18 mouse cellular contexts compared by ENCODE assay signal in the genomic region with DNA sequence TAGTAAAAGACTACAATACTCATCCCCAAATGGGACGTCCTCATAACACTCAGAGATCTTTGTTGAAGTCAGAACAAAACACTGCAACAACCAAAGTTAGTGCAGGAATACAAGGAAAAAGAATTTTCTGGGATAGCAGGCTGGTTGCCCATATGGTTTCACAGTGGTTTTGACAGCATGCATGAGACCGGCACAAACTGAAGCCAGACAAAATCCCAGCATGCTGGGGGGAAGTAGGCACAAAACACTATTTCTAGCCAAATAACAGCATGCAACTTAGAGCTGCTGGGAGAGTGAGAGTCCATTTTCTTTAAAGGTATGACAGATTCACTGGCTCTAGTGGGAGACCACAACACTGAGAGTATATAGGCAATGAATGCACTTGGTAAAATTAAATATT.
DNase-seq lines count a peak whose midpoint lies in the region; ATAC-seq and TF ChIP-seq lines count a peak whose summit lies in the region.
"Had no signal": no experiment of that assay in that cellular context is flagged by ENCODE, and none has a peak within 500 bp of the region (broad histone marks: within the 10 kb centered on the region; RNA-seq: fewer than 3 reads in every experiment).

No protein-coding gene starts in this region.

- no peak overlapping the region for H3K4me2 ChIP-seq in intestine, postnatal 0 days (replicated peaks; ENCODE audit: low read depth)
- H3K4me2 ChIP-seq: hindbrain, embryonic 15.5 days; limb, embryonic 12.5 days had no signal

- no peaks in the 10 kb centered on the region for H3K9me3 ChIP-seq in intestine, postnatal 0 days (ENCODE audit: control insufficient read depth)
- no peaks in the 10 kb centered on the region for H3K9me3 ChIP-seq in hindbrain, embryonic 10.5 days
- H3K9me3 ChIP-seq: heart, embryonic 10.5 days; hindbrain, embryonic 15.5 days; limb, embryonic 12.5 days had no signal

- no peaks in the 10 kb centered on the region for H3K36me3 ChIP-seq in intestine, postnatal 0 days (ENCODE audit: control insufficient read depth, insufficient read depth)
- H3K36me3 ChIP-seq in hindbrain, embryonic 10.5 days = no peaks in the 10 kb centered on the region
- H3K36me3 ChIP-seq: heart, embryonic 10.5 days; hindbrain, embryonic 15.5 days; limb, embryonic 12.5 days had no signal

- WGBS in intestine, postnatal 0 days = 81% methylated on average over 2 of the region's 2 CpGs
- WGBS in hindbrain, embryonic 10.5 days = 87% methylated on average over 2 of the region's 2 CpGs

- H3K9ac ChIP-seq in intestine, postnatal 0 days (ENCODE audit: low read depth, low read length) = no peak overlapping the region
- H3K9ac ChIP-seq: hindbrain, embryonic 15.5 days; limb, embryonic 12.5 days; liver, embryonic 14.5 days had no signal

- DNase-seq in layer of hippocampus, adult 11-12 months (ENCODE audit: low spot score) = peak; percentile 9
- DNase-seq in layer of hippocampus, postnatal 25 days (ENCODE audit: extremely low spot score in 1 of 2, low spot score in 1 of 2) = no peak
- DNase-seq in brain, embryonic 18.5 days (ENCODE audit: low read depth, low spot score) = peak; percentile 18
- DNase-seq in cerebellum, adult 8-10 months = peak; percentile 29
- DNase-seq in layer of hippocampus, postnatal 10 days (ENCODE audit: low spot score in 2 of 2) = peak; percentile 5 to 19
- no peak for DNase-seq in hindbrain, embryonic 10.5 days (ENCODE audit: low spot score)
- DNase-seq: heart, postnatal 10 days; kidney, adult 11 months; kidney, postnatal 10 days; midbrain, embryonic 14.5 days; thymus, adult 18-20 months had no signal

- no peak for TF ChIP-seq CTCF in intestine, postnatal 0 days (IDR thresholded peaks at IDR 0.05; ENCODE audit: low read depth)

- no peaks in the 10 kb centered on the region for H3K27me3 ChIP-seq in intestine, postnatal 0 days (replicated peaks; ENCODE audit: control insufficient read depth, insufficient read depth, low read length)
- no peaks in the 10 kb centered on the region for H3K27me3 ChIP-seq in hindbrain, embryonic 10.5 days (ENCODE audit: insufficient read depth, poor library complexity, severe bottlenecking)
- H3K27me3 ChIP-seq: hindbrain, embryonic 15.5 days; limb, embryonic 12.5 days; Patski had no signal

- no peak overlapping the region for H3K27ac ChIP-seq in intestine, postnatal 0 days (ENCODE audit: low read depth, low read length)
- H3K27ac ChIP-seq in hindbrain, embryonic 10.5 days = no peak overlapping the region
- H3K27ac ChIP-seq: heart, embryonic 10.5 days; hindbrain, embryonic 15.5 days; limb, embryonic 12.5 days; liver, embryonic 14.5 days had no signal

- H3K4me1 ChIP-seq in intestine, postnatal 0 days (replicated peaks; ENCODE audit: control insufficient read depth, insufficient read depth, low read length) = no peaks in the 10 kb centered on the region
- H3K4me1 ChIP-seq in hindbrain, embryonic 10.5 days (replicated peaks) = no peaks in the 10 kb centered on the region
- H3K4me1 ChIP-seq: heart, embryonic 10.5 days; hindbrain, embryonic 15.5 days; limb, embryonic 12.5 days had no signal

- no peak for ATAC-seq in intestine, postnatal 0 days
- ATAC-seq: activated CD4-positive, CD25-positive, alpha-beta regulatory T cell, adult 4 months; Patski had no signal

- no peak overlapping the region for H3K4me3 ChIP-seq in intestine, postnatal 0 days (ENCODE audit: low read depth, low read length)
- H3K4me3 ChIP-seq in hindbrain, embryonic 10.5 days = no peak overlapping the region
- H3K4me3 ChIP-seq: heart, embryonic 10.5 days; hindbrain, embryonic 15.5 days; limb, embryonic 12.5 days had no signal

Comparison
In these comparisons a context has a peak if more than half of its experiments do, and no peak if none do; other contexts are left out.
1. DNase-seq: peak in layer of hippocampus, adult 11-12 months (single experiment), brain, embryonic 18.5 days (single experiment), cerebellum, adult 8-10 months (single experiment) and layer of hippocampus, postnatal 10 days (2 of 2); none in layer of hippocampus, postnatal 25 days (0 of 2) and hindbrain, embryonic 10.5 days (single experiment).